Mouse (Mus musculus) intestine, postnatal 0 days (tissue): ENCODE results near the gene Dad1. TPM values are rescaled to one million over a fixed set of nuclear protein-coding genes. Genes with fewer than 3 reads are reported as not detected.

ENCODE experiments used
- ATAC-seq: fragments of 200-750 bp; cut with Nextera tagmentation; 2 replicates; pipeline ENCODE4 v1.8.0; 2017; ENCODE audit warnings: mild to moderate bottlenecking, moderate TSS enrichment, moderate library complexity
- H3K27ac ChIP-seq: fragments of 300-500 bp; sonication (generic); 2 replicates; pipeline ENCODE4 v1.5.1; 2014; ENCODE audit warnings: mild to moderate bottlenecking, low read depth, low read length, moderate library complexity
- H3K27me3 ChIP-seq: fragments of 300-500 bp; sonication (generic); replicated peaks from 2 replicates; pipeline ENCODE4 v1.6.1; 2014; ENCODE audit warnings: low read length, mixed read lengths; ENCODE audit not compliant: control insufficient read depth, insufficient read depth
- H3K36me3 ChIP-seq: fragments of 300-500 bp; sonication (generic); 2 replicates; pipeline ENCODE4 v1.6.1; 2014; ENCODE audit warnings: mild to moderate bottlenecking, moderate library complexity; ENCODE audit not compliant: control insufficient read depth, insufficient read depth
- H3K4me1 ChIP-seq: fragments of 300-500 bp; sonication (generic); replicated peaks from 2 replicates; pipeline ENCODE4 v1.6.1; 2014; ENCODE audit warnings: antibody characterized with exemption, low read length, mixed read lengths; ENCODE audit not compliant: control insufficient read depth, insufficient read depth
- H3K4me2 ChIP-seq: fragments of 300-500 bp; sonication (generic); replicated peaks from 2 replicates; pipeline ENCODE4 v1.6.1; 2014; ENCODE audit warnings: low read depth, mild to moderate bottlenecking, moderate library complexity
- H3K4me3 ChIP-seq: fragments of 300-500 bp; sonication (generic); 2 replicates; pipeline ENCODE4 v1.5.1; 2014; ENCODE audit warnings: low read depth, low read length
- H3K9ac ChIP-seq: fragments of 300-500 bp; sonication (generic); 2 replicates; pipeline ENCODE4 v1.6.1; 2014; ENCODE audit warnings: mild to moderate bottlenecking, low read depth, low read length
- H3K9me3 ChIP-seq: fragments of 300-500 bp; sonication (generic); 2 replicates; pipeline ENCODE4 v1.6.1; 2016; ENCODE audit warnings: mixed run types; ENCODE audit not compliant: control insufficient read depth
- CTCF ChIP-seq: sonication (generic); IDR thresholded peaks from 2 replicates; pipeline ENCODE4 v1.5.1; 2016; ENCODE audit warnings: low read depth, mild to moderate bottlenecking, control low read depth, antibody characterized with exemption, moderate library complexity
- WGBS: fragments of 180-500 bp; shearing (Covaris S2); extraction: QIAGEN DNeasy Blood & Tissue Kit; methylation state at CpG from one replicate; pipeline ENCODE4 v1.1.7; 2014; 5-methylcytosine and 5-hydroxymethylcytosine counted together
- polyA plus RNA-seq: library from polyadenylated mRNA; unstranded; fragments of >200 nt; fragmentation: Nextera tagmentation; extraction: Ambion mirVana; gene quantifications from 2 replicates; pipeline ENCODE4 v1.2.1, GENCODE M21; 2015

Dad1 gene
- polyA plus RNA-seq, 1 experiment from 2014 or later, result 492 TPM

DNA sequence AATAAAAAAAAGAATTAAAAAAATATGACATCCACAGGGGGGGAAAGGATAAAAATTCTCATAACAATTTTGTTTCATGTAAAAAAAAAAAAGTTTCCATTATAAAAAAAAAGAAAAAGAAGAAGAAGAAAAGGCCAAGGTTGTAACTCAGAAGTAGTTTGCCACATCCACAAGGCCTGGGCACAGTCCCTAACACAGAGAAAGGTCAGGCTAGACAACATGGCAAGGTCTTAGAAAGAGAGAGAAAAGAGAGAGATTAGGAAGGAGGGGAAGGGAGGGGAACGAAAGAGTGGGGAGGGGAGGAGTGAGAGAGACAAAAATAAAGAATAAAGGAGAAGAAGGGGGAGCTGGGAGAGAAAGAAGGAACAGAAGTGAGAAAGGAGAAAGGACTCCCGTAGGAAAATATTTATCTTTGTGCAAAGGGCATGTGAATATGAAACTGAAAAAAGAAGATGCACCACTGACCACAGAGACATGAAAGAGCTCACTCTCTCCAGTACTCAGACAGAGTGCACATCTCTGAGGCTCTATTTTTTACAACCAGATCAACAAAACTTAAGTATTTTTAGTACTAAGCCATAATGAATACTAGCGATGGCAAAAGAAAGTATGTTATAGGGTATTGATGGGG lies 18.2 kb upstream of the Dad1 start:
- H3K9me3 ChIP-seq, result no peaks in the 10 kb centered on the region
- no peak for ATAC-seq
- no peak for TF ChIP-seq CTCF
- 82% methylated on average over 3 of the region's 3 CpGs for WGBS
- no peak overlapping the region for H3K9ac ChIP-seq
- no peak overlapping the region for H3K4me3 ChIP-seq
- no peaks in the 10 kb centered on the region for H3K27me3 ChIP-seq
- H3K4me1 ChIP-seq, result no peaks in the 10 kb centered on the region
- no peak overlapping the region for H3K4me2 ChIP-seq
- no peak overlapping the region for H3K27ac ChIP-seq
- H3K36me3 ChIP-seq, result peaks cover 18% of the 10 kb centered on the region

GRCm38 (mm10) chr14:54270413-54270812 lies 16.5 kb upstream of the Dad1 start:
- H3K27me3 ChIP-seq, result no peaks in the 10 kb centered on the region
- no peak overlapping the region for H3K9ac ChIP-seq
- no peak for TF ChIP-seq CTCF
- peaks cover 30% of the 10 kb centered on the region for H3K36me3 ChIP-seq
- ATAC-seq, result no peak
- H3K27ac ChIP-seq, result no peak overlapping the region
- H3K9me3 ChIP-seq, result no peaks in the 10 kb centered on the region
- no peak overlapping the region for H3K4me2 ChIP-seq
- H3K4me3 ChIP-seq, result no peak overlapping the region
- 81% methylated on average over 3 of the region's 3 CpGs for WGBS
- H3K4me1 ChIP-seq, result no peaks in the 10 kb centered on the region

DNA sequence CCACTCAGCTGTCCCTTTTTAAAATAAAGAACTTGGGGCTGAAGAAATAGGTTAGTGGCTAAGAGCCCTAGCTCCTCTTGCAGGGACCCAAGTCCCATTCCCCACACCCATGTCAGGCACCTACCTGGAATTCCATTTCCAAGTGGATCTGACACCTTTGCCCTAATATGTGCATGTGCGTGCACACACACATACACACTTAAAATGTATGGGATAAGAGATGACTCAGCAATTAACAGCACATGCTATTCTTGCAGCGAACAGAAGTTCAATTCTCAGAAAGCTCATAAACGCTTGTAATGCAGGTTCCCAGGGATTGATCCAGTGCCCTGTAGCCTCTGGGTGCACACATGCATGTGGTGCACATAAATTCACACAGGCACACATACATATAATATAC lies 15.7 kb upstream of the Dad1 start:
- Histone ChIP-seq H3K4me2 (no peak overlapping the region), H3K36me3 (peaks cover 38% of the 10 kb centered on the region), H3K27ac (no peak overlapping the region), H3K9me3 (no peaks in the 10 kb centered on the region), H3K4me3 (no peak overlapping the region), H3K4me1 (no peaks in the 10 kb centered on the region), H3K27me3 (no peaks in the 10 kb centered on the region), H3K9ac (no peak overlapping the region)
- no peak for ATAC-seq
- WGBS, result 94% methylated on average over 3 of the region's 3 CpGs
- no peak for TF ChIP-seq CTCF

GRCm38 (mm10) chr14:54267966-54268365 lies 14.1 kb upstream of the Dad1 start:
- H3K27ac ChIP-seq, result no peak overlapping the region
- TF ChIP-seq CTCF, result no peak
- ATAC-seq, result no peak
- H3K9me3 ChIP-seq, result no peaks in the 10 kb centered on the region
- peaks cover 51% of the 10 kb centered on the region for H3K36me3 ChIP-seq
- H3K4me3 ChIP-seq, result no peak overlapping the region
- 90% methylated on average over 10 of the region's 10 CpGs for WGBS
- no peak overlapping the region for H3K9ac ChIP-seq
- no peaks in the 10 kb centered on the region for H3K27me3 ChIP-seq
- no peaks in the 10 kb centered on the region for H3K4me1 ChIP-seq
- no peak overlapping the region for H3K4me2 ChIP-seq

GRCm38 (mm10) chr14:54265951-54266350 lies 12.0 kb upstream of the Dad1 start:
- ATAC-seq, result no peak
- no peak overlapping the region for H3K4me2 ChIP-seq
- H3K27me3 ChIP-seq, result no peaks in the 10 kb centered on the region
- H3K27ac ChIP-seq, result no peak overlapping the region
- no peak overlapping the region for H3K4me3 ChIP-seq
- H3K36me3 ChIP-seq, result peaks cover 58% of the 10 kb centered on the region
- 83% methylated on average over 6 of the region's 6 CpGs for WGBS
- no peaks in the 10 kb centered on the region for H3K4me1 ChIP-seq
- TF ChIP-seq CTCF, result no peak
- H3K9me3 ChIP-seq, result no peaks in the 10 kb centered on the region
- no peak overlapping the region for H3K9ac ChIP-seq

DNA sequence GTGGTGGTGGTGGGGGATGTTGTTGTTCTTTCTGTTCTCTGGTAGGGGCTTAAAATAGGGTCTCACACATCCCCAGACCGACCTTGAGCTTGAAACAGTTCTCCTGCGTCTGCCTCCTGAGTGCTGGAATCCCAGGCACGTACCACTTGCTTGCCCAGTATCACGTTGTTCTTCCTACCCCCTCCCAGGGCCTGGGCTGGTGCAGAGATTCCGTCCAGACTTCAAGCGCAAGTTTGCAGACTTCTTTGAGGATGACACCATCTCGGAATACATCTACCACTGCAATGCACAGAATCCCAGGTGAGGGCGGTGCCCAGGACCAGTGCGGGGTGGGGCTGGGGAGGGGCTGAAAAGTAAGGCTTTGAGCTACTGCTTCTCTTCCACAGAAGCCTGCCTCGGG lies 11.2 kb upstream of the Dad1 start:
- Histone ChIP-seq H3K36me3 (peaks cover 58% of the 10 kb centered on the region), H3K4me1 (no peaks in the 10 kb centered on the region), H3K4me2 (no peak overlapping the region), H3K9ac (no peak overlapping the region), H3K4me3 (no peak overlapping the region), H3K27me3 (no peaks in the 10 kb centered on the region), H3K27ac (no peak overlapping the region), H3K9me3 (no peaks in the 10 kb centered on the region)
- no peak for ATAC-seq
- WGBS, result 66% methylated on average over 10 of the region's 10 CpGs
- no peak for TF ChIP-seq CTCF

DNA sequence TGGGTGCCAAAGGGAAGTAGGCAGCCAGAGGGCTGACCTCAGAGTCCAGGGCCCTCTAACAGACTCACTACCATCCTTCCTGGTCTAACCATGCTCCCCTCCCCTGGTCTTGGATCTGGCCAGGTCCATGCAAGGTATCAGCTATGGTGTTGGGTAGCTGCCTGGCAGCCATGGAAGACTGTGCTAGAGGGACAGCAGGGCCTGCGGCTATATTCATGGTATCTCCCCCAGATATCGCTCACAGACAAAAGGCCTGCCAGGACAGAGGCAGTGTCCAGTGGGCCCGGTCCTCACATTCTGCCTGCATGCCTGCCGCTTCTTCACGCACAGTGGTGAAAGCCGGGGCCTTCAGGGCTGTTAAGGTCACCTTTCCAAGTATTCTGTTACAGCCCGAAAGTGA lies 10.3 kb upstream of the Dad1 start:
- H3K27me3 ChIP-seq, result no peaks in the 10 kb centered on the region
- no peak overlapping the region for H3K27ac ChIP-seq
- WGBS, result 95% methylated on average over 7 of the region's 7 CpGs
- ATAC-seq, result no peak
- no peaks in the 10 kb centered on the region for H3K4me1 ChIP-seq
- H3K36me3 ChIP-seq, result peaks cover 58% of the 10 kb centered on the region
- no peak overlapping the region for H3K4me2 ChIP-seq
- H3K9me3 ChIP-seq, result no peaks in the 10 kb centered on the region
- no peak for TF ChIP-seq CTCF
- H3K9ac ChIP-seq, result no peak overlapping the region
- no peak overlapping the region for H3K4me3 ChIP-seq
